Mouse (Mus musculus) spleen, adult 2 months (tissue): ENCODE results near the gene Itpkb.

Experiments
- CTCF ChIP-seq: fragments of 200-500 bp; IDR thresholded peaks from 2 replicates; pipeline ENCODE4 v1.5.1; 2011; ENCODE audit warnings: mild to moderate bottlenecking, inconsistent platforms; ENCODE audit not compliant: insufficient read depth, insufficient read length, insufficient replicate concordance; ENCODE audit errors: extremely low read depth
- POLR2A ChIP-seq: fragments of 200-500 bp; IDR thresholded peaks from 2 replicates; pipeline ENCODE4 v1.6.1; 2011; ENCODE audit warnings: low read depth, low read length, inconsistent platforms

DNA sequence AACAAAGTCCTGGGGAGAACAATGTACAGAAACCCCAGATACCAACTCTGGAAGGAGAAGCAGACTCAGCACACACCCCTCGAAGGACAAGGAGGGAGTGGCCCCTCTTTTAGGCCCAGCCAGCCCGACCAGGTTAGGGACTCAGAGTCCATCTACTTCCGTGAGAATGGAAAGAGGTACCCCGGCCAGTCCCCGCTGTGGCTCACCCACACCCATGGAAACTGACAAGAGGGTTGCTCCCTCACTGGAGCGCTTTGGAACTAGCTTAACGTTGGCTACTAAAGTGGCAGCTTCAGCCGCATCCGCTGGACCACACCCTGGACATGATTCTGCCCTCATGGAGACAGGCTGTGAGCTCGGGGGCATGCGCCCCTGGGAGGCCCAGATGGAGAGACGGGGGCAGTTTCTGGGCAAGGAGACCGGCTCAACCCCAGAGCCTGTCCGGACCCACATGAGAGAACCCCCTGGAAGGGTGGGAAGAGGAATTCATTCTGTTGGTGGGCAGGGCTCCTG, 2.7 kb downstream of the Itpkb start:
- no peak for TF ChIP-seq CTCF
- TF ChIP-seq POLR2A = no peak
